Mouse (Mus musculus) myocyte (in vitro differentiated cells): ENCODE measurements at regions not wholly inside any gene's neighbourhood (a gene's known extent, or its start where the extent isn't known, plus 50 kb on each side); places are given as distances from the start of the nearest gene placed in this dataset.

Experiments
- MAX ChIP-seq: IDR thresholded peaks from one replicate; pipeline ENCODE4 v1.6.1; 2011; ENCODE audit warnings: low read depth, mild to moderate bottlenecking, control low read depth
- MYOG ChIP-seq, 3 experiments: IDR thresholded peaks; one replicate each; pipeline ENCODE4 v1.6.1; 2011; ENCODE audit warnings: control low read depth in 2 of 3, low read depth in 2 of 3, mild to moderate bottlenecking in 2 of 3; ENCODE audit not compliant: insufficient read length in 2 of 3, control insufficient read depth in 1 of 3, insufficient read depth in 1 of 3
- POLR2A ChIP-seq: IDR thresholded peaks from one replicate; pipeline ENCODE4 v1.6.1; 2011; ENCODE audit warnings: low read depth, mild to moderate bottlenecking, control low read depth, moderate library complexity; ENCODE audit not compliant: insufficient read length
- POLR2AphosphoS2 ChIP-seq: IDR thresholded peaks from one replicate; pipeline ENCODE4 v1.6.1; 2011; ENCODE audit warnings: low read depth, control low read depth; ENCODE audit not compliant: insufficient read length

GRCm38 (mm10) chr14:58637405-58638336 is 505.0 kb downstream of the 1700129C05Rik start:
- TF ChIP-seq MAX (no peak), POLR2A (no peak), MYOG (IDR thresholded peaks at IDR 0.05; ENCODE audit: control insufficient read depth in 1 of 3, insufficient read depth in 1 of 3, insufficient read length in 2 of 3, low read depth in 2 of 3) (no peak), POLR2AphosphoS2 (no peak)
